Mouse (Mus musculus) MN1 (cell line): ENCODE results near the gene Rnase11.
A peak's percentile ranks its signal among the peaks of the same experiment; 100 is the strongest.

Source experiments
- DNase-seq: peaks from one replicate; pipeline ENCODE4 v3.0.0-alpha.2; 2016; ENCODE audit warnings: low spot score

Gene Rnase11

GRCm38 (mm10) chr14:51050063-51050462 lies at the start of gene Rnase11:
Gene Rnase11, minus strand, starts transcription at chr14:51050163.
- DNase-seq, result no peak

GRCm38 (mm10) chr14:51098921-51099320 lies 49.0 kb upstream of the Rnase11 start:
- DNase-seq, result no peak

DNA sequence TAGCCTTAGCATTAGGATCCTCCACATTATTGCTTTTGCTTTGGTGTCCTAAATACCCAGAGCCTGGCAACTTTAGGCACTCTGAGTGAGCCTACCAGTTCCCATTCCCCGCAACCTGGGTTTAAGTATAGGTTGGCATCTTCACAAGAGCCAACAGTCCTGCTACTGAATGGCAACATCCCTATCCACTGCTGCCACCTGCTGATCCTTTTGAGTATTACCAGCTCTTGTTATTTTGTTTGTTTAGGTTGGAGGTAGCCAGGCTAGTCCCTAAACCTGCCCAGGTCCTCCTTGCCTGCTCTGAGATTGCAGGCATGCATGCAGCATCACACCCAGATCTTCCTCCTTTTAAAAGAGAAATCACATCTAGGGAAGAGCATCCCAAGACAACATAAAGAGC lies 48.3 kb upstream of the Rnase11 start:
- DNase-seq, result peak; percentile 49

GRCm38 (mm10) chr14:51095736-51096524 lies 46.0 kb upstream of the Rnase11 start:
- no peak for DNase-seq

GRCm38 (mm10) chr14:51094921-51095320 lies 45.0 kb upstream of the Rnase11 start:
- DNase-seq, result no peak

DNA sequence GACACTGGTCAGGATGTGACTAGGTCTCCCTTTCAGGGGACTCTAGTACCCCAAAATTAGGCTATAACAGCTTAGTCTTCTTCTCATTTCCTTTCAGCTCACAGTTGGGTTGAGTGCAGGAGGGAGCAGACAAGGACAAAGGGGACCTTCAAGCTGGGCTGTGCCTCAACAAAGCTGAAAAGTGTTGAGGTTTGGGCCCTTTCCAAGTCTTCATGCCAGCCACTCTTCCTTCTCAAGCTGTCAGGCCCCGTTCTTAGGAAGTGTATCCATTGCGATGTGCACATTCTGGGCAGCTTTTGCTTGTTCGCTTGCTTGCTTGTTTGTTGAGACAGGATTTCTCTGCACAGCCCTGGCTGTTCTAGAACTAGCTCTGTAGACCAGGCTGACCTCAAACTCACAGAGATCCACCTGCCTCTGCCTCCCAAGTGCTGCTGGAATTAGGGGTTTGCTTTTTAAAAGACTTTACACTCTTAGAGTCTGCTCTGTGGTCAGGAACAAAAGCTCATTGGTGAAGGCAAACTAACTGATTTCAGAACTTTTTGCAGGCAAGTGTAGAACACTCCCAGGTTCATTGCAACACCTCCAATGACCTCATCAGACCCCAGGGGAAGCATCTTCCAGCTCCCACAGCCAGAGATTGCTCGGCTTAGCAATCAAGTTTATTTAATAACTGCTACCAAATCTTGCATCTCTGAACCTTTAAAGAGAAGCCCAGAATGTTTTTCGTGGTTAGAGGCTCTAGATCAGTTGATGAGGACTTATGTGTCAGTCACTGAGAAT lies 44.3 kb upstream of the Rnase11 start:
- no peak for DNase-seq

DNA sequence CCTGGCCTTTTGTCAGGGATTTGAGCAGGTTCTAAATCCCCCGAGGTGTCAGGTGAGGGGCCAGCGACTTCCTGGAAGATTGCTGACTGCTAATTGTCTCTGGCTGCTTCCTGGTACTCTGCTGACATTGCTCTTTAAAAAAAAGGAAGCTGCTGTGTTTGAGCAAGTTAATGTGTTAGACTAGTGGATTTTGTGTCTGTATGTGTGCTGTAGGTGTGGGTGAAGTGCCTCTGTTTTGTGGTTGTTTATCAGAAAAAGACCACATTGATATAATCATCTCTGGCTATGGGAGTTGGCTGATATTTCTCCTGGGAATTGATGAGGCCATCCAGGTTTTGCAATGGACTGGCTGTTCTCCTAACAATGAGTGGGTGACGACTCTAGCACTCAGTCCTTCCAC lies 43.5 kb upstream of the Rnase11 start:
- DNase-seq, result no peak

DNA sequence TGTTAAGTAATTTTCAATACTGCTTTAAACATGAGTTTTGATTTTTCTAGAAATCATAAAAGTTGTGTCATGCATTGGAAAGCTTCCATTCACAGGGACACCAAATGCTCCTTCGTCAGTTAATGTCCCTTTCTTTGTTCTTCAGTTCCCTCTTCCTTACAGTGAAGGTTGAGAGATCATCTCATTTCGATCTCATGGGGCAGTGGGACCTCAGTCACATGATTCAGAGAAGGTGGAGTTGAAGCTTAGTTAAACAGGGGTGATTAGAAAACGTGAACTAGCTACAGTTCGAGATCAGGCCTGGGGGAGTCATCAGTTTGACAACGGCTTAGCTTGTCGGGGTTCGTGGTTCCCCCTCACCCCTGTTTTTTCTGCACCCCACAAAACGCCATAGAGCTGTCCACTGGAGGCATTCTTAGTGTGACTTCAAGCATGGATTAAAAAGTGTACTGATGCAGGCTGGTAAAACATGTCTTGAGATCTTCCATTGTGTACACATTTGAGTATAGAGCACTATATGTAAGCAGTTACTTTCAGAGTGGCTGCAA lies 42.2 kb upstream of the Rnase11 start:
- DNase-seq, result no peak

DNA sequence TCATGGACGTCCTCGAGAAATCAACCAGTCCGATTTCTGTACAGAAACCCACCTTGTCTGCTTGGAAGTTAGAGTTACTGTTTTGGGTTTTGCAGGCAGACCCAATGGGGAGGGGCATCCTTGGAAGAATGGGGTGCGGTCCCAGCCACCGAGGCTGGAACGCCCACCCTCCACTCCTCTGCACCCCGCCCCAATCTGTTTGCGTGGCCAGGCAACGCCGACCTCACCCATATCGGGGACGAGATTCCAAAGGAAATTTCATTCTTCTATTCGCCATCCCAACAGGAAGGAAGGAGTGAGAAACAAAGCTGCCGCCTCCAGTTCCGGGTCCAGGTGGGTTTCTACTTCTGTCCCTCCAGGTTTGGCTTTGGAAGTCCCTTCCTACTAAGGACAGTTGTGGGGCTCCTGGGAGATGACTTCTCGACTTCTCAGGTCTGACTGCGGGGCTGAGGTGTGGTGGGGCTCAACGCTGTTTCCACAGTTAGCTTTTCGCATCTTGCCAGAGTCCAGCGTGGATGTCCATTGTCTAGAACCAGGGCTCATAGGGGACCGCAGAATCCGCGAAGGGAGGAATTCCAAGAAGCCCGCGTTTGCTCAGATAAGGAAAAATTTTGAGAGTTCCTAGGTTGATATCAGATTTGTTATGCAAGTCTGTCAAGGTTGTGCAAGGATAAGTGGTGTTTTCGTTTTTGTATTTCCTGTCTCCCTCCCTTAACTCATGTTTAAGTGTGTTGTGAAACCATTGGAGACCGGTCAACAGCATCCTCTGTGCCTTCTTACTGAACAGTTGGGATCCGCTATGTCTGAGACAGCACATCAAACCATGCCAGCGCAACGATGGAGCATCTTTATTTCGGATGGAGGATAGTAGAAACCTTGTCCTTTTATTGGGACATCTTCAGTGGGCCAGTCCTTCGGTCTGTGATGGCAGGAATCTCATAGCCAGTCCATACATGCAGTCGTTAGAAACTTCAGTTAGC lies 41.2 kb upstream of the Rnase11 start, which contains the start of the genes Rnase4 and Ang:
Gene Rnase4 (plus strand): TSS at position 157 of the 980 bp plus-strand sequence.
Gene Ang (plus strand): TSS at position 230 of the 980 bp plus-strand sequence.
- DNase-seq, result no peak

DNA sequence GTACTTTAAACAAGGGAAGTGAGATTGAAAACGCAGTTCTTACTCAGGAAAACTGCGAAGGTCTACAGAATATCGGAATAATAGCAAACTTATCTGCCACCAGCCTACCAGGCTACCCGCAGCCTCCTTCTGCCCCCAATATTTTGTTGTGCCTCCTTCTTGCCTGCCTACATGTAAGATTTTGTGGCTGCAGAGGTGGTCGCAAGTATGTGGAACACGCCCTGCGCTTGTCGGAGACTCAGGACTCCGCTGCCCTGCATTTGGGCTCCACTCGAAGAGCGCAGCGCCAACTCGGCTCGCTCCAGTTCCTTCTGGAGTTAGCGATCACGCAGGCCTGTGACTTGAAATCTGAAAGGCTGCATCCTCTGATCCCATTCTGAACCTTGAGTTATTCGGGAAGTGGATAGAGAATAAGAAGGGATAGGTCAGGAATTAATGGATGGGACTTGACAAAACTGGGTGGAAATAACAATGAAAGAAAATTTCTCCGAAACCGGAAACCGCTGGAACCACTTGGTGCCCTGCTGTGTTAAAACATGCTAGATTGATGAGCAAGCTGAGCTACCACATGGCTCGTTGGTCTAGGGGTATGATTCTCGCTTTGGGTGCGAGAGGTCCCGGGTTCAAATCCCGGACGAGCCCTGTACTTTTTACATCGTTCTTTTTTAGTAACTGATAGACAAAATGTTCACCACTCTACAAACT lies 40.3 kb upstream of the Rnase11 start:
- peak; percentile 87 for DNase-seq

- DNase-seq, result no peak
These were observed 39.7 kb upstream of the Rnase11 start for GRCm38 (mm10) chr14:51089674-51090076.

GRCm38 (mm10) chr14:51088970-51089673 lies 39.2 kb upstream of the Rnase11 start:
- peak; percentile 97 for DNase-seq

- peak; percentile 77 for DNase-seq
These were observed 38.4 kb upstream of the Rnase11 start for GRCm38 (mm10) chr14:51088166-51088969.

DNA sequence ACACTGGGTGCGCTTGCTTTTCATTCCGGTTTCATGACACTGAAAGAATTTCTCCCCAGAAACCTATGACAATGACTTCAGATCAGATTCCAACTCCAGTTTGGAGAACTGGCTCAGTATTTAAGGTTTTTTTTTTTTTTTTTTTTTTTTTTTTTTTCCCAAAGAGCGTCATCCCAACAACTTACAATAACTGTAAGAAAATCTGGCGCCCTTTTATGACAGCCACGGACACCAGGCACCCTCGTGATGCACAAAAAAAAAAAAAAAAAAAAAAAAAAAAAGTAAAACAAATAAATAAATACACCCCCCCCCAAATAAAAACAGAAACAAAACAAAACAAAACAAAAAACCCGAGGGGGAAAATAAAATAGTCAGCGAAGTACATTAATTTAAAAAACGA lies 37.8 kb upstream of the Rnase11 start:
- peak; percentile 38 for DNase-seq

DNA sequence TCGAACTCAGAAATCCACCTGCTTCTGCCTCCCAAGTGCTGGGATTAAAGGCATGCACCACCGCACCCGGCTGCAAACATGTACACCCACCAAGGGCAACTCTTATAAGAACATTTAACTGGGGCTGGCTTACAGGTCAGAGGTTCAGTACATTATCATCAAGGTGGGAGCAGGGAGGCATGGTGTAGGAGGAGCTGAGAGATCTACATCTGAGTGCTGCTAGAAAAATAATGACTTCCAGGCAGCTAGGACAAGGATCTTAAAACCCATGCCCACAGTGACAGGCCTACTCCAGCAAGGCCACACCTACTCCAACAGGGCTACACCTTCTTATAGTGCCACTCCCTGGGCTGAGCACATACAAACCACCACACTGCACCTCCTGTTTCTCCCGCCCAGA lies 35.9 kb upstream of the Rnase11 start:
- DNase-seq, result no peak

- no peak for DNase-seq
These were observed 35.1 kb upstream of the Rnase11 start for GRCm38 (mm10) chr14:51085086-51085485.

DNA sequence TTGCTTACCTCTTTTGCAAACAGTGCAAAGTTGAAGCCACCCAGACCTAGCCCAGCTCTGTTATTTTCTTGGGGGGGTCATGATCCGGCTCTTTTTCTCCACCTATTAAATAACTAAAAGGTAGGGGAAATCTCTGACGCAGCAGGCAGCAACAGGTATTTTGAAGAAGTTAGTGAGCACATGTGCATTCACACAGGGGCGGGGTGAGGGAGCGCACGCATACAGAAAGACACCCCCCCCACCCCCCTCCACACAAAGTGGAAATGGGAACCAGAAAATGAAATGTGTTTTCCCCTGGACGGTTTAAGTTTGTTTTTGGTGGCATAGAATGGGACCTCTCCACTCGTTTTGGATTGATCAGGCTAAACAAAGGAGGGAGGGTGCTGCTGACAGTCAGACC lies 33.8 kb upstream of the Rnase11 start:
- DNase-seq, result no peak

DNA sequence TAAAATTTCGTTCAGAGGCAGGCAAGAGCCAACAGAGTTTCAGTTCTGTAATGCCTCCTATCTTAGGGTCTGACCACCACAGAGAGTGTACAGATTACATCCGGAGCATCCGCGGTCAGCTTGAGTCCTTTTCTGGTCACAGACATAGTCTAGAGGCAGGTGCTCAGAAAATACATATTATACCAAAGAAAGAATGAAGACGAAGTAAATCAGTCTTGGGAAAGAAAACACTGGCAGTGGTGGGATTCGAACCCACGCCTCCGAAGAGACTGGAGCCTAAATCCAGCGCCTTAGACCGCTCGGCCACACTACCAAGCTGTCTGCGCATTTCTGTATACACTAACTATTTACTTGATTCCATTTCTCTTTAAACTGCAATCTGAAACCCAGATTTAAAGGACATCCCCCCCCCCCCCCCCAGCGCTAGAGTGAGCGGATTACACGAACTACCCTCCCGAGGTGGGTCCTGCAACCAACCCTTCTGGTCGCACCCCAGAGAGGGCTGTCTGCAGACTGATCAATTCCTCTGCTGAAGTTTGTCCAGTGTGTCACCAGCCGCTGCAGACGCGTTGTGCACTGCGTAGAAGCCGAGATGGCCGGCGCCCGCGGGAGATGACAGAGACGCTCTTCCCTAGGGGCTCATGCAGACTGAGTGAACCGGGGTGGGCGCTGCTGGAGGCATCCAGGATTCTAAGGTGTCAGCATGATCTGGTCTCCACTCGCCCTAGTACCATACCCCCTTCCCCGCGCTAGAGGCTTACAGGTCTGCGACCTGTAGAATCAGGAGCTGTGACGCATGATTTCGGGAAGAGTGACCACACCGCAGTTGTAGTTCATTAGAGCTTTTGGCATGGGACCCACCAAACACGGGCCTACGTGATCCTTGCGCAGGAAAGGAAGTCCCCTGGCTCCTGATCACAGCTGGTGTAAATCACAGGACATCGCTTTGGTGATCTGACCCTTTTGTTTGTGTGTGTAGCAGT lies 32.9 kb upstream of the Rnase11 start:
- peak; percentile 60 for DNase-seq
